Comparison of ENCODE assay signal across 7 mouse cellular contexts in the genomic region with DNA sequence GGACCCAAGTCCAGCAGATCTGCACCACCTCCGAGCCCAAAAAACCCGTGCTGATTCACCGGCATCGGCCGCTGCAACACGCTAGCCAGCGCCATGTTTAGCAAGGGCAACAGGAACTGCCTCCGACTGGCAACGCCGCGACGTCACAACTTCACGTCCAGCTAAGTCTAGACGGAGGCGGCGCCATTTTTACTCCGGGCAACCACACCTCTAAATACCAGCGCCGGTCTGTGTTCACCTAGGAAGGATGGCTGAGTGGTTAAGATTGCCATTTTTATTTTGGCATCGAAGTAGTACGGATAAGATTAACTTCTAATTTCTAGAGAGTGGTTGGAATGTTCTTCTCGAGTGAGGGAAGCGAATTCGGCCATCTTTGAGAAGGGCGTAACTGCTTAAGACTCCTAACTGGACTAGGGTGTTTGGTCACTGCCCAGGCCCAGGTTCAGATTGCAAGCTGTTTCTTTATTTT. TPM values are rescaled to one million over a fixed set of nuclear protein-coding genes. Genes with fewer than 3 reads are reported as not detected.
DNase-seq lines count a peak whose midpoint lies in the region; ATAC-seq and TF ChIP-seq lines count a peak whose summit lies in the region.

A gene (minus strand): TSS at position 126 of the 469 bp plus-strand sequence.

- 0 out of 2 replicates have a peak, but pooled peaks cover 5% of the 10 kb centered on the region for H3K4me1 ChIP-seq in embryonic facial prominence, embryonic 12.5 days
- peaks cover 12% of the 10 kb centered on the region for H3K4me1 ChIP-seq in limb, embryonic 12.5 days (replicated peaks)
- peaks cover 21% of the 10 kb centered on the region for H3K4me1 ChIP-seq in midbrain, embryonic 15.5 days
- H3K4me1 ChIP-seq in spleen, adult 2 months (ENCODE audit: control insufficient read depth, insufficient read depth, insufficient read length), result no peaks in the 10 kb centered on the region

- no peaks in the 10 kb centered on the region for H3K27me3 ChIP-seq in embryonic facial prominence, embryonic 12.5 days
- H3K27me3 ChIP-seq in limb, embryonic 12.5 days, result no peaks in the 10 kb centered on the region
- H3K27me3 ChIP-seq in midbrain, embryonic 15.5 days (replicated peaks), result no peaks in the 10 kb centered on the region
- H3K27me3 ChIP-seq in spleen, adult 2 months (ENCODE audit: control insufficient read depth, insufficient read depth, low read length), result no peaks in the 10 kb centered on the region

- peak within 1 kb of the TSS; percentile 67 for H3K4me2 ChIP-seq in embryonic facial prominence, embryonic 12.5 days (replicated peaks)
- peak within 1 kb of the TSS; percentile 68 for H3K4me2 ChIP-seq in limb, embryonic 12.5 days
- peak within 1 kb of the TSS; percentile 68 for H3K4me2 ChIP-seq in midbrain, embryonic 15.5 days

- peak within 1 kb of the TSS; percentile 88 for H3K4me3 ChIP-seq in embryonic facial prominence, embryonic 12.5 days
- peak within 1 kb of the TSS; percentile 83 for H3K4me3 ChIP-seq in limb, embryonic 12.5 days (replicated peaks)
- peak within 1 kb of the TSS; percentile 61 for H3K4me3 ChIP-seq in midbrain, embryonic 15.5 days
- H3K4me3 ChIP-seq in spleen, adult 2 months (ENCODE audit: extremely low read depth, insufficient read depth, insufficient read length), result peak within 1 kb of the TSS; percentile 89

- no peak for TF ChIP-seq CTCF in spleen, adult 2 months (IDR thresholded peaks at IDR 0.05; ENCODE audit: extremely low read depth, insufficient read depth, insufficient read length, insufficient replicate concordance)

- H3K27ac ChIP-seq in embryonic facial prominence, embryonic 12.5 days, result peak within 1 kb of the TSS; percentile 86
- peak within 1 kb of the TSS; percentile 86 for H3K27ac ChIP-seq in limb, embryonic 12.5 days
- H3K27ac ChIP-seq in midbrain, embryonic 15.5 days, result peak within 1 kb of the TSS; percentile 80
- H3K27ac ChIP-seq in spleen, adult 2 months (ENCODE audit: insufficient read depth, low read length), result peak within 1 kb of the TSS; percentile 37

- peak; percentile 84 for DNase-seq in adrenal gland, postnatal 25 days
- DNase-seq in heart, adult 11 months, result peak; percentile 99
- peak; percentile 96 for DNase-seq in kidney, adult 18-20 months
- peak; percentile 81 for DNase-seq in spleen, adult 2 months (ENCODE audit: low read depth in 1 of 2, low spot score in 2 of 2)

- peak within 1 kb of the TSS; percentile 86 for H3K9ac ChIP-seq in embryonic facial prominence, embryonic 12.5 days
- peak within 1 kb of the TSS; percentile 89 for H3K9ac ChIP-seq in limb, embryonic 12.5 days (replicated peaks)
- peak within 1 kb of the TSS; percentile 82 for H3K9ac ChIP-seq in midbrain, embryonic 15.5 days

- no peaks in the 10 kb centered on the region for H3K9me3 ChIP-seq in embryonic facial prominence, embryonic 12.5 days
- no peaks in the 10 kb centered on the region for H3K9me3 ChIP-seq in limb, embryonic 12.5 days
- no peaks in the 10 kb centered on the region for H3K9me3 ChIP-seq in midbrain, embryonic 15.5 days

- TF ChIP-seq POLR2A in spleen, adult 2 months (IDR thresholded peaks at IDR 0.05; ENCODE audit: low read depth, low read length), result peak; percentile 27; the same call in 1 of the 2 replicates

- ATAC-seq in embryonic facial prominence, embryonic 12.5 days (ENCODE audit: insufficient number of reproducible peaks, insufficient read depth, low FRiP score, low TSS enrichment), result peak; percentile 81
- ATAC-seq in limb, embryonic 12.5 days (ENCODE audit: insufficient number of reproducible peaks, insufficient read depth, low FRiP score, low TSS enrichment, low read depth), result peak; percentile 81; the same call in 1 of the 2 replicates
- ATAC-seq in midbrain, embryonic 15.5 days (replicated peaks), result peak; percentile 90

- under 1% methylated on average over 25 of the region's 25 CpGs for WGBS in embryonic facial prominence, embryonic 12.5 days
- WGBS in limb, embryonic 12.5 days, result under 1% methylated on average over 25 of the region's 25 CpGs
- WGBS in midbrain, embryonic 15.5 days, result under 1% methylated on average over 25 of the region's 25 CpGs
- WGBS in spleen, adult 2 months, result 2% methylated on average over 25 of the region's 25 CpGs

- peaks cover 27% of the 10 kb centered on the region for H3K36me3 ChIP-seq in embryonic facial prominence, embryonic 12.5 days
- peaks cover 31% of the 10 kb centered on the region for H3K36me3 ChIP-seq in limb, embryonic 12.5 days
- peaks cover 8% of the 10 kb centered on the region for H3K36me3 ChIP-seq in midbrain, embryonic 15.5 days (replicated peaks)
- peaks cover 4% of the 10 kb centered on the region; the same call in 1 of the 2 replicates for H3K36me3 ChIP-seq in spleen, adult 2 months (ENCODE audit: control insufficient read depth, insufficient read depth, low read length)

RNA-seq across cellular contexts. Expression of the gene that starts here (rescaled TPM):
- total RNA-seq in adrenal gland, postnatal 25 days (2021), result 360 and 367 TPM in 2 replicates
- 381 and 403 TPM in 2 replicates for polyA plus RNA-seq in embryonic facial prominence, embryonic 12.5 days (2016; fragmentation: Nextera tagmentation; extraction: Ambion mirVana)
- 410 and 432 TPM in 2 replicates for polyA plus RNA-seq in limb, embryonic 12.5 days (2016; fragmentation: Nextera tagmentation; extraction: Ambion mirVana)
- polyA plus RNA-seq in midbrain, embryonic 15.5 days (2015; fragmentation: Nextera tagmentation; extraction: Ambion mirVana), result 445 and 463 TPM in 2 replicates
- 82.5 and 102 TPM in 2 replicates for polyA plus RNA-seq in spleen, adult 2 months (2012; rRNA removed)

Comparison
In these comparisons a context has a peak if more than half of its experiments do, and no peak if none do; other contexts are left out.
1. Peak in every context shown above with its lines: DNase-seq, ATAC-seq, H3K4me3 ChIP-seq and H3K27ac ChIP-seq.